Mouse (Mus musculus) 416B (cell line): ENCODE measurements at regions not wholly inside any gene's neighbourhood (a gene's known extent, or its start where the extent isn't known, plus 50 kb on each side); places are given as distances from the start of the nearest gene placed in this dataset.

Experiments used
- DNase-seq: peaks from one replicate; pipeline ENCODE4 v3.0.0; 2011; ENCODE audit warnings: low read depth

DNA sequence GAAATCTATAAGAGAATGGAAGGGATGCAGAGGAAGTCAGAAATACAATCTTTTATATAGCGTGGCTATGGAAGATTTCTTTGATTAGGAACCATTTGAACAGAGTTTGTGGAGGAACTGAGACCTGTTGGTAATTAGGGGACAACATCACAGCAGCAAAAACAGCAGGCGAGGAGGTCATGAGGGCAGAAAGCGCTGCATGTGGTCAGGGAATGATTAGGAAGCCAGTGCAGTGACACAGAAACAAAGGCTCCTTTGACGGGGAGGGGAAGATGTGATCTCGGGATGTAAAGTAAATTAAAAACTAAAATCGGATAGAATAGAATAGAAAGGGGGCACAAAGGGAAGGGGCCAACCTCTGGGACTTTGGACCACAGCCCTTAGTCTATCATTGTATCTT is 199.6 kb upstream of the Noct start:
- DNase-seq, result no peak

DNA sequence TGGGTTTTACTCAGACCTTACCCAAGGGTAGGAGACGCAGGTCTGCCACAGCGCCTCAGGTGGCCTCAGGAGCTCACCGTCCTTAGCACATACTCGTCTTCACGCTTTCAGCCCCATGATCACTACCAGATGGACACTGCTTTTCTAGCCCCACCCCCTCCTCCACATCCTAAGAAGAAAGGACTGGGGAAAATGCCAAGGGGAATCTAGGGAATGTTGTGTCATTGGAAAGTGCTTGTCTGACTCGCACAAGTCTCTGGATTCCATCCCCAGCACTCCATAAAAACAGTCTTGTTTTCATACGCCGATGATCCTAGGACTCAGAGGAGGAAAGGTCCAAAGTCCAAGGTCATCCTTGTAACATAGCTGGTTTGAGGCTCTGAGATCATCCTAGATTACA is 192.4 kb upstream of the Noct start:
- DNase-seq, result no peak

DNA sequence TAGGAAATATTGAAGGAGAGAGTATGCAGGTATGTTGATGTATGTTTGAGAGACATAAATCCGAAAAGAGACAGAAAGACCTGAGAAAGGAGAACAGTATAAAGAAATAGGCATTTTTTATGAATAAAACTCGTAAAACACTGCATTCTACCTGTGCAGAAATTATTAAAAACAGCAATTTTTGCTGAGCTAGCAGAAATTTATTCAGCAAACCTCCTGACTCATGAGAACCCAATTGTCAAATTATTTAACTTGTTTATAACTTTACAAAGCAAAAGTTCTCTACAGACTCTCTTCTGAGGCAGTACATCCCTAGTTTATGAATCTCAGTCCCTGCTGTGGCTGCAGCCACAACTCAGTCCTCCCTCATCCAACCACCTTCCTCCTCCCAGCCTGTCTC is 191.0 kb upstream of the Noct start:
- no peak for DNase-seq

- DNase-seq, result no peak
These were observed 187.4 kb upstream of the Noct start for GRCm38 (mm10) chr3:51036700-51037306.

DNA sequence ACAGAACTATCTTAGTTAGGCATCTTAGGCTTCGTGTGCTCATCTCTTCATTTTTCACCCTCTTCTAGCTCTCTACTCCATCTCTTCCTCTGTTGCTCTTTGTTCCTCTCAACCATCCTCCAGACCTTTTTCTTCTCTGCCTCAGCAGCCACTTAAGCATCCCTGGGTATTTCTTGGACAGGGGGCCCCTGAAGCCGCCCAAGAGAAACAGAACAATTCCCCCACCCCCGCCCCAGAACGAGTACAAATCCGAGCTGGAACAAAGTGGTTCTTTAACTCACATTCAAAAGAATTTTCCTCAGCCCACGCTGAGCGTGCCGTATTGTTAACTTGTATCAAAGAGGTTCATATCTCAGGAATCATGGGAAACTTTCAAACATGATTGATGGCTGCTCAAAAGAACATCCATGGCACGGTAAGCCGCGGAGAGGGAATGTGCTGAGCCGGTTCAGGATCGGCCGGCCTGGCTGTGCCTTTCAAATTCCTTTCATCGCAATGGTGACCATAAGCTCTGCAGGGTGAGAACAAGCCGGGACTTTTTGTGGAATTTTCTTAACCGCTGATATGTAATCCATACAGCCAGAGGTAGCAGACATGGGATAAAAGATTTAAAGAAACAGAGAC is 181.9 kb upstream of the Noct start:
- no peak for DNase-seq

- no peak for DNase-seq
These were observed 175.5 kb upstream of the Noct start for GRCm38 (mm10) chr3:51048739-51049138.

GRCm38 (mm10) chr3:51050156-51050555 is 174.1 kb upstream of the Noct start:
- DNase-seq, result peak; percentile 18

DNA sequence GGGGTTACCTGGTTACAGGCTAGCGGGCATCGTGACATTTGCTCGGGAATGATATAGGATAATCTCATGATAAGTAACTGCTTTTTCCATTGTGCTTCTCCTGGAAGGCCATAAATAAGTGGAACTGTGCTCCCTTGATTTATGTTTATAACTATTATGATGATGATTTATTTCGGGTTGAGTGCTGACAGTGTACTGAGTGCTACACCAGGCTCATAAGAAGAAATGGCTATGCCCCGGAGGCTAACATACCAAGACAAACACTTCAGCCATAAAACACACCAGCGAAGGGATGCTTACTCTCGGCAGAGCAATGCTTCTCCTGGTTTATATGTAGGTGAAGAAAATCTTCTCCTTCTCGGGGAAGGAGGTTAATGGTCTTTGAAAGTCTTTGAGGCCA is 169.2 kb upstream of the Noct start:
- DNase-seq, result no peak

DNA sequence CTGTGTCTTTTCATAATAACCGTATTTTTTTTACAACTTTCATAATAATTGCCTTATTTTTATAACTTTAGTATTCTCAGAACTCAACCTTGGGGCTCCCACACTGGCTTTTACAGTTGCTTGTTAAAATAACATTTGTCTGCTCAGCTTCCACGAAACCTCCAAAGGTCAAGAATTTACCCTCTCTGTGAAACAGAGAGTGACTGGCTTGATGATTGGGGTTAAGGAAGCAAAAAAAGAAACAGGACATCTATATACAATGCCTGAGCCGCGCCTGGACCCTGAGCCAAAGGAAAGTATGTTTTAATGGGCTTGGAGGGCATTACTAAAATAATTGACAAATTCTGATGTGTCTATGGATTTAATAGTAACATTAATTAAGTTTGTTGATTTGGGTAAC is 160.0 kb upstream of the Noct start:
- DNase-seq, result no peak

DNA sequence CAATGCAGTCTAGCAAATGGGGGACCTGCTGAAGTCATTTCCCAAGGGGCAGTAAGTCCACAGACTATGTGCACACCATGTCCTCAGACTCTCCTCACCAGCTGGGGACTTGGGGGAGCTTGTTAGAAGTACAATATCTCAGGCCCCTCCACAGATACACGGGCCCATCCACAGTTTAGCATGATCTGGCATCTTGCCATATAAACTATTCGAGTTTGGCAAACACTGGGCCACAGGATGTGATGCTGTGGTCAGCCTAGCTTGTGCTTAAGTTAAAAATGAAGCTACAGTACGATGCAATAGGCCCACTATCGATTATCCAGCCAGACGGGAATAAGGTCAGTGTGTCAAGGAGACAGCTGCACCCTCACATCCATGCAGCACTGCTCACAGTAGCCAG is 157.9 kb upstream of the Noct start:
- peak; percentile 2 for DNase-seq

DNA sequence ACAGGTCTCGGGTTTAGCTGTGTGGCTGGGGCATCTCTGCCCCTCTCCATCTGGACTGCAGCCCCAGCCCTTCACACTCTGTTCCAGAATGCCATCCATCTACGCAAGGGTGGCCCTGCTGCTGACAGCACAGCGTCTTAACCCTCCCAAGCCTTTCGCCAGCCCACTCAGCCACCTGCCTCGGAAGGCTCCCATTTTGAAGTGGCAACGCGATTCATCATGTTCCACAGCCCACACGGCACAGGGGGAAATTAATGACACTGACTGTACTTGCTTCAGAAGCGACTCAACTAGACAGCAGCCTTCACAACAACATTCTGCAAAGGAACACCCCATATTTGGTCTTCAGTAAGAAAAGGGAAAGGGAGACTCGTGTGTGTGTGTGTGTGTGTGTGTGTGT is 151.8 kb upstream of the Noct start:
- DNase-seq, result no peak

DNA sequence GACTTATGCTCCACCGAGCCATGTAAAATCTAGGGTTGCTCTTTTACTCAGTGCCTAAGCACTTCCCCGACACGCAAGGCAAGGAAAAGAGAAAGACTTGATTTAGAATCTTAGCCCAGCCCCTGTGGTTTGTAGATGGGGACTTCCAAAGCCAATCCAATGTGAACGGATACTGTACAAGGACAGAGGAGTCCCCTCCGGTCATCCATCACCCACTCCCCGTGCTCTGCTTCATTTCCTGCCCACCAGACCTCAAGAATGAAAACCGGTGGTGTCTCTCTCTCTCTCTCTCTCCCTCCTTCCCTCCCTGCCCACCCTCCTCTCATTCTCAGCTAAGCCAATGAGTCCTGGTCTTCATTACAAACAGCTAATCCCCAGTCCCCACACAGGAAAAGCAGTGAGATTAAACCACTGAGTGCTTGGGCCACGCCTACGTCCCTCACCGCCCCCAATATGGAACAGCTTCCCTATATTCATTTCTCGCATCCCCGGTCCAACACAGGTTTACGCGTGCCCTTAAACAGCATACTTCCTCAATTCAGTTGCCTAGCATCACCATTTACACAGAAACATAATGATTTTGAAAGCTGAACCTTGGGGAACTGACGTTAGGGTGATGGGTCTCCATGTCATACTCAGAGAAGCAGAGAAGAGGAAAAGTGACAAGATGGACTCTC is 151.1 kb upstream of the Noct start:
- DNase-seq, result no peak

DNA sequence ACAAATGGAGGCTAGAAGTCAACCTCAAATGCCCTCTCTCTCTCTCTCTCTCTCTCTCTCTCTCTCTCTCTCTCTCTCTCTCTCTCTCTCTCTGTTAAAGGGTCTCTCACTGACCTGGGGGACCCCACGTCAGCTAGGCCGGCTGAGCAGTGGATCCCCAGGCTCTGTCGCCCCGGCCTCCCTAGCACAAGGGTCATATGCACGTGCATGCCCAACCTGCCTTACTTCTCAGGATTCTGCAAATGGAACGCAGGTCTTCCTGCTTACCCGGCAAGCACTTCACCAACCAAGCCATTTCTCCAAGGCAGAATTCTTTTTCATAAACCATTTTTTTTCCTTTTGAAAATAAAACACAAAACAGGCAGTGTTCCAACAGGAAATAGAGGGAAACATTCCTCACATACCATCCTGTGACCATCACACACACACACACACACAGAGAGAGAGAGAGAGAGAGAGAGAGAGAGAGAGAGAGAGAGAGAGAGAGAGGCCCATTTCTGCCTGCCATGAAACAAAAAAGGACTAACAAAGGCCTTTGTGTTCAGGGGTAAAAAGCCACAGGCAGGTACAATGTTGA is 150.4 kb upstream of the Noct start:
- no peak for DNase-seq

DNA sequence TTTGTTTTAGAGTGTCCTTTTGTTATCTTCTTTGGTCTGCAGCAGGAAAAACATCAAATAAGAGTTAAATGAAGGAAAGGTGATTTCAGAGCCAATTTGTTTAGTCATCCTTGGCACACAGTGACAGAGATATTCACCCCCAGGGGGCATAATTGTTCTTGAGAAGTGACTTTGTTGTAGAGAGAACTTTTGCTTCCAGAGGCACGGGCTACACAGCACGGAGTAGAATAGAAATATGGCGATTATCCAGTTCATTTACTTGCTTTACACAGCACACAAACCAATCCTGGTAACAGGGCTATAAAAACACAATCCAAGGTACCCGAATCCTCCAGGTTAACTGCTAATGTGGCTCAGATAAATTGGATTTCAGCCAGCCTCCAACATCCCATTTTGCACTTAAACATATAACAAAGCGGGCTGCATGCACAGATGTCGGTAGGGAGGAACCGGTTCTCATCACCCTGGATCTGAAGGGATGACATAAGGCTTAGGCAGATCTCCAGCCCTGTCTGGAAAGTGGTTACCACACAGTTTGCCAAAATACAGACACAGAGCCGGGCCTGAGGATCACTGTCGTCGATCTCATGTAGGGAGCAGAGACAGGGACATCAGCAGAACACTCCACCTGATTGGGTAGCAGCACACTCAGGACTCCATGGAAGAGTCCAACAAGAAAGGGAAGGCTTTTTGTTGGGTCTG is 148.9 kb upstream of the Noct start:
- DNase-seq, result peak; percentile 53

GRCm38 (mm10) chr3:51078459-51078858 is 145.8 kb upstream of the Noct start:
- peak; percentile 11 for DNase-seq

DNA sequence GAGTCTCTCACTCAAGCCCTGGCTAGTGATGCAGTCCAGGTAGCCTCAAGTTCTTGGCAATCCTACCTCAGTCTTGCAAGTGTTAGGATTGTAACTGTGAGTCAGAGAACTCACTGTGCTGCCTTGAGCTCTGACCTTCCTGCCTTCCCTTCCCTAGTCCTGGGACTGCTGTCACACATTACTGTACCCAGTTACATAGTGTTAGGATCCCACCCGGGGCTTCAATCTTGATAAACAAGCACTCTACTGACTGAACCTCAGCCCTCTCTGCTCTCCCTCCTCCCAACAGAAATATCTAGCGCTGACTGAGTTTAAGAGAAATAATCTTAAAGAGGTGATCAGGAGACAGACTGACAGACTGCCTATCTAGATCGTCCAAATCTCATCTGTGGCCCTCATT is 143.8 kb upstream of the Noct start:
- DNase-seq, result no peak

DNA sequence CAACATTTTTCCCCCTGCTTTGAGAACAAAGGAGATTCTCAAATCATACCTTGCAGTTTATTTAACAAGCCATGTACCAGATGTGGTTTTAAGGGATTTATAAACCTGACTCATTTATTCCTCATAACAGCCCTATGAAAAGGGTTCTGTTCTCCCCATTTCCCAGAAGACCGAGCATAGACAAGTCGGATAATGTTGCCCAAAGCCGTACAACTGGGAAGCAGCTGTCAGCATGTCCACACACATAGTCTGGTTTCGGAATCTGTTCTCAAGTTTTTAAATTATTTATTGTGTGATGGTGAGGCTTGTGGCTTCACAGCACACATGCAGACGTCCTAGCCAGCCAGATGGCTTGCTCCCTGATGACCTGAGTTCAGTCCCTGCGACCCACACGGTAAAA is 143.4 kb upstream of the Noct start:
- DNase-seq, result no peak

DNA sequence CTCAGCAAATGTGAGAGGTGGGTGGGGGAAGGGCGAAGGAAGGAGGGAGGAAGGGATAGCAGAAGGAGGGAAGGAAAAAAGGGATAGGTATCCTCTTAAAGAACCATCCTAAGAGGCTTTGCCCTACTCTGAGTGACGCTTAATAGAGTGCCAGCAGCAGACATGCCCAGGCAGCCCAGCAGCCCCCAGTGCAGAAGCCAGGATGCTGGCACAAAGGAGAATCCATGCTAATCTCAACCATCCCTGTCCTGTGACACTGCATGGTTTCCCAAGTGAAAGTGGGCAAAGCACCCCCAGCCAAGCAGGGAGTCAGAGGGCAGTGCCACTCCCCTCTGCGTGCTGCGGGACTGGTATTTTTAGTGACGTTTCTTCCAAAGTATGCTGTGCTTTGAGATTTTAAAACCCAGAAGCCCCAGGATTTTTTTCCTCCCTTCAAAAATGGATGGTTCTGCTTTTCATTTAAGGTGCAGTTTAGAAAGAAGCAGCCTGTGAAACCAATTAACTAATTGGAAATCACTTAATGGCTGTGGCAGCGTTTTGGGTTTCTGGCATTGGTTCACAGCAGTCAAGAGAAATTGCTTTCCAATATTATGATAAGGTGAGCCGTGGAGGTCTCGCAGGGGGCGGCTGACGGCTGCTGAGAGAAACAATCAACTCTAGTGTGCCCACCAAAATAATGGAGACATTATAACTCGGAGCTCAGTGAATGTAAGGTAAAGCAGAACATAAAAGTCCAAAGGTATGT is 141.2 kb upstream of the Noct start:
- no peak for DNase-seq

- no peak for DNase-seq
These were observed 140.7 kb upstream of the Noct start for GRCm38 (mm10) chr3:51083583-51083982.

GRCm38 (mm10) chr3:51086441-51086849 is 137.8 kb upstream of the Noct start:
- DNase-seq, result no peak

DNA sequence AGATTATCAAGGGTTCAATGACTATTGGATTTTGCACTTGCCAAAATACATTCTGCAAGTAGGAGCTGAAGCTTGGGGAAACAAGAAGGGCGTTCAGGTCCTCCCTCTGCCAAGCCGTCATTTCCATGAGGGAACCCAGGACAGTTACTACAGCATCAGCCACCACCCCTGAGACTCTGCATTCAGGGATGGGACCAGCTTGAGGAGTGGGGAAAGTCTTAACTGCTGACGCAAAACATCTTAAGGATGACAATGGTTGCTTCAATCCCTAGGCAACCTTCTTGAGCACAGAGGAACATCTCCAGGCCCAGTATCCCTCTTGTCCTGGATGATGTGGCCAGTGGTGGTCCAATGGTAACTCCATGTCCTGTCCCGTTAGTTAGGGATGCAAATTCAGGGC is 137.2 kb upstream of the Noct start:
- DNase-seq, result no peak

GRCm38 (mm10) chr3:51089036-51089669 is 135.1 kb upstream of the Noct start:
- no peak for DNase-seq
